Mouse (Mus musculus): Measurements from ENCODE around the gene Gpr107.

Gene Gpr107

DNA sequence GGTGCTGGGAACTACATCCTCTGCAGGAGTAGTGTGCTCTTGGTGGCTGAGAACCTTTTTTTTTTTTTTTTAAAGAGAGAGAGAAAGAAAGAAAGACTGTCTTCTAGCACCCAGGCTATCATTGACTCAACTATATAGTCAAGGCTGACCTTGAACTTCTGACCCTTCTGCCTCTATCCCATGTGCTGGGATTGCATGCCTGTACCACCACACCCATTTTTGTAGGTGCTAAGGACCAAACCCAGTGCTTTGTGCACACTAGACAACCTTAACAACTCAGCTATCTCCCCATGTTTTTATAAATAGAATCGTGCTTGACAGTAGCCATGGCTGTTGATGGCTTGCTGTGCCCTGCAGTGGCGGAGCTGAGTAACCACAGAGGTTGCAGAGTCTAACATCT, 47.9 kb downstream of the Gpr107 start:
- no peak for DNase-seq (ENCODE audit: low read depth)

DNA sequence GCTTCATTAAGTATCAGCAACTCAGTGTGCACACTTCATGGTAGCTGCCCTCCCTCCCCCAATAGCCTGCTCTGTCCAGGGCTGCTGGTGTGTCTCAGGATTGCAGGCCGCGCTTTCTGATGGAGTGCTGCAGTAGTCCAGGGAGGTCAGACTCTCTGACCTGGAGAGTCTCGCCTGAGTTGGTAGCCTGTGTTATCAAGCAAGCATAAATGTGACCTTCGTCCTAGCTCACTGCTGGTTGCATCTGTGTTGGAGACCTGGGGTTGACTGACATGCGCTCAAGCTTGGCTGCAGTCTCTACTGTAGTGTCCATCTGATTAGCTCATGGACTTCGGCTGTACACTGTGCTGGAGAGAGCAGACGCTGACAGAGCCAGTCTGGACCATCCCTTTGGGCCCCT, 49.7 kb downstream of the Gpr107 start:
- no peak for DNase-seq (ENCODE audit: low read depth)

DNA sequence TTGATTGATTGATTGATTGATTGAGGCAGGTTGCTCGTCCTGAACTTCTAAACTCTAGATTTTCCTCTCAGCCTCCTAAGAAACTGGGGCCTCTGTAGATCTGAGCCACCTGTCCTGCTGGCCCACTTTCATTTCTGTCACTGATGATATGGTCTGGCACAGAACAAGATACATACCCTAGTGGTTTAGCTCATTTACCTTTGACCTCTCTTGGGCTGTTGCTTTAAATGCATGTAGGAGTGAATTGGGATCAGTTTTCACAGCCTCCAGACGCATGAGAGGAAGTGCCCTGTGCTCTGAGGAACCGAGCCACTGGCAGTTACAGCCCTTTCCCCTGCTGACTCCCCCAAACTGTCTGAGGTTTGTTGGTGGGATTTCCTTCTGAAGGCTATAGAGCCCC, 50.2 kb downstream of the Gpr107 start:
- DNase-seq (ENCODE audit: low read depth), result no peak

DNA sequence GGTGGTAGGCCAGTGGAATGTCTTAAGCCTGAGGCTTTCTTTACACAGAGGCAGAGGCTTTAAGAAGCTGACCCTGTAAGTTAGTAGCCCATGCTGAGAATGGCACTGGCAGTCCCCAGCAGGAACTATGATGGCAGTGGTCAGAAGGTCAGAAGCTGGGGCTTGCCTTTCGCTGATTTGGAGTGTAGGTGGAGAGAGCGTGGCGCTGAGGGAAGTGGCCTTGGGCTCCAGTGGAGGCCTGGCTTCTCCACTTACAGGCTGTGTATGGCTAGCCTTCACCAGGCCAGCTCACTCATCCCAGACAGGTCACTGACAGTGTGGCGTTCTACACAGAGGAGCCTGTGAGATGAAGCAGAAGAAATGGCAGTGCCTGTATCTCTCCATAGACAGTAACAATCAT, 50.8 kb downstream of the Gpr107 start:
- no peak for DNase-seq (ENCODE audit: low read depth)

DNA sequence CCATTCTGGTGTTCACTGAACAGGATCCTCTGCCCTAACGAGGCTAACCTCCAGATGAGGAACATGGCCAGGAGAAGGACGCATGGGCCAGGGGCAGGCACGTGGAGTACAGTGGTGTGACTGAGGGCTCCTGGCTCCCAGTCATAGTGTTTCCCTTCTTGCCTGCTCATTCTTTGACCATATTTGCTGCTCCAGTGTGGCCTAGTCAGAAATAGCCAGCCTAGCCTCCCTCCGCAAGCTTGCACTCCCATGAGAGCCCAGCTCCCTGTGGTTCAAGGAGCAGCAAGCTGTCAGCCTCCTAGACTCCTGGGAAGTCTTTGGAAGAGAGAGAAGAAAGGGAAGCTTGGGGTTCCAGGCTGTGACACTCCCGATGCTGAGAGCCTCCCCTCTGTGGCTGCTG, 52.6 kb downstream of the Gpr107 start:
- no peak for DNase-seq (ENCODE audit: low read depth)

DNA sequence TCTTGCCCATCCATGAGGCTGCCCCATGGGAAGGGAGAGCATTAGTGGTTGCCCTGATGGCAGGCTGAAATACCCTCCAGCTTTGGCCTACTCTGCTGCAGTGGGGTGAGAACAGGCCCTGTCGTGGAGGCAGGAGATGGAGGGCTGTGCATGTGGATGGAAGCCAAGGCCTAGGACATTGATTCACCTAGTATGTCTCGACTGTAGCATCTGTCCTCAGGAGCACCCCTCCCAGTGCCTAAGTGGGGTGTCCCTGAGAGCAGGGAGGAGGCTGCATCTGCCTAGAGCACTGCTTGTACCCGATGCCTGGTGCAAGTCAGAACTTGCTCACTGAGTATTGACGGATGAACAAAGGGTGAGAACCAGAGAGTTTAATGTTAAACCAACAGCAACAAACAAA, 54.1 kb downstream of the Gpr107 start:
- no peak for DNase-seq (ENCODE audit: low read depth)

DNA sequence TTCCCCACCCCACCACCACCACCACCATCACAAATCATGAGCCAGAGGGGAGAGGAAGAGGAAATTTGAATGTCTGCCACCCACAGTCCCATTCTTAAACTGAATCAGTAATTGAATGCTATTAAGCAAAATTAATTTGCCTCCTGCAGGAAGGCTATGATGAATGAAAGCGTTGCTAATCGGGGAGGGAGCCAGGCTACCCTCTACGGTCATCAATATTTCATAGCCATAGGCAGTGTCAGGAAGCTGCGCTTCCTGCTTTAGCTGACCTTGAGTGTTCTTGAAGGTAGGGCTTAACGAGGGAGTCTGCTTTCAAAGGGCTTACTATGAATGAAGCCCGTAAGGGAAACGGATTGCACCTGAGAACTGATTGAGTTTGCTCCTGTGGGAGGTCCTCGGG, 54.8 kb downstream of the Gpr107 start:
- DNase-seq (ENCODE audit: low read depth), result no peak

DNA sequence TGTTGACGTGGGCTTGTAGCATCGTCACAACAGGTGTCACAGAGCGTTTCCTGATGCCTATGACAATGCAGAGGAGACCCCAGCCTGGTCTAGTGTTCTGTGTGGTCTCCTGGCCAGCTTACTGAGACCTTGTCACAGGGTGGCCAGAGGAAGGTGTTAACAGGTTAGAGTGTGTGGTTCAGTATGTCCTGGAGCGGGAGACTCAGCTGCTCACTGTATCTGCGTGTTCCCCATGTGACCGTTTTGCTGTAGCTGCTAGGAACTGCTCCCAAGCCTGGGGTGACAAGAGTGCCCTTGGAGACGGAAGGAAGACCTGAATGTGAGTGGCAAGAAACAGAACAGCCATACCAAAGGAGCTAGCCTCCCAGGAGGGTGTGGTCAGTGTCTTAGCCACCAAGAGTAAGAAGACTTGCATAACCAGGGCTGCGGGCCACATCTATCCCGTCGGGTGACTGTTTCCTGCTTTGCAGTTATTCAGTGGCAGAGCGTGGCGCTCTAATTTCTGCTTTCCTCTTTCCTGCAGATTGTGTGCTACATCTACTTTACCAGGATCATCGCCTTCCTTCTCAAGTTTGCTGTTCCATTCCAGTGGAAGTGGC, 56.5 kb downstream of the Gpr107 start:
- DNase-seq (ENCODE audit: low read depth), result no peak

DNA sequence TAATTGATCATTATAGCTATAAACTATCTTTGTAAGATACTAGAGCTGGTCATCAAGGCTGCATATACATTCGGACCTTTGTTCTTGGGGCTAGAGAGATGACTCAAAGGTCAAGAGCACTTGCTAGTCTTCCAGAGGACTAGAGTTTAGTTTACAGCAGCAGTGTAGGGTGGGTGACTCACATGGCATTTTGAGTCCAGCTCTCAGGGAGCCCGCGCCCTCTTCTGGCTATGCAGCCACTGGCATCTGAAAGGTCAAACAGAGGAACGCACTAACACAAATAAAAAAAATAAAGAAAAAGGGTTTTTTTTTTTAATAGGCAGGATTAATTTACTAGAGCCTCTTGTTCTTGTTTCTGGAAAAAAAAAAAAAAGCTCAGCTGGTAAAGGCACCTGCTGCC, 57.4 kb downstream of the Gpr107 start:
- no peak for DNase-seq (ENCODE audit: low read depth)

DNA sequence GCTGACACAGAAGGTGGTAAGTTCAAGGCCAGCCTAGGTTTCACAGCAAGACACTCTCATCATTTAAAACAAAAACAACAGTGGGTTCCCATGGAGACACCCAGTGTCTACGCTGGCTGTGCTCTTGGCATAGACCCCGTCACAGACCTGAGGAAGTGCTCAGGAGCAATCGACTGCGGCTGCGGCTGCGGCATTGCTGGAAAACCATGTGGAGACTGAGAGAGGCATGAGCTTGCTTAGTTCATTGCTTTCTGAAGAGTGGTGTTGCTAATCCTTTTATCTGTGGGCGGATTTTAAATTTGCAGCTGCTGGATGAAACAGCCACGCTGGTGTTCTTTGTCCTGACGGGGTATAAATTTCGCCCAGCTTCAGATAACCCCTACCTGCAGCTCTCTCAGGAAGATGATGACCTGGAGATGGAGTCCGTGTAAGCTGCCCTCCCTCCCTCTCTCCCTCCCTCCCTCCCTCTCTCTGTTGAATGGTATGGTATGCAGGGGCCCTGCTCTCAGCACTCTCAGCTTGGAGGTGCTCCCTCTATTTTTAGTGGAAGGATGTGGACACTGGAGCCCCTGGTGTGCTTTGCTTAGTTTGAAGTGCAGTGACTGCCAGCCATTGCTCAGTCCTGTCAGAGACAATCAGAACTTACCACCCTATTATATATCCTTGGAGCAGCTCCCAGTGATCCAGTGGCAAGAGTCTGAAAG, 58.2 kb downstream of the Gpr107 start:
- DNase-seq (ENCODE audit: low read depth), result no peak

DNA sequence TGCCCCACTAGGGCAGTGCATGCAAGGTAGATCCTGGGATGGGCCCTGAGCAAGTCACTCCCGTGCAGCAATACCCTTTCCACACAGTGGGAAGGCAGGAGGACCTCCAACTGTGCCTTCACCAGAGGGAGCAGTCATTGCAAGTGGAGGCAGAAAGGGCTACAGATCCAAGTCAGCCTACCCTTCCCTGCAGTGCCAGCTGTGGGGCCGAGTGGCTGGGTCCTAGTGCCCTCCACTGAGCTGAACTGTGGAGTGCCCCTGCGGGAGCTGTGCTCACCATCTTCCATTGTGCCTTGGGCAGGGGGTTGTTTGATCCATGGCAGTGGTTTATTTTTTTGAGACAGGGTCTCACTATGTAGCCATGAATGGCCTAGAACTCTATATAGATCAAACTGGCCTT, 59.1 kb downstream of the Gpr107 start:
- DNase-seq (ENCODE audit: low read depth), result no peak

DNA sequence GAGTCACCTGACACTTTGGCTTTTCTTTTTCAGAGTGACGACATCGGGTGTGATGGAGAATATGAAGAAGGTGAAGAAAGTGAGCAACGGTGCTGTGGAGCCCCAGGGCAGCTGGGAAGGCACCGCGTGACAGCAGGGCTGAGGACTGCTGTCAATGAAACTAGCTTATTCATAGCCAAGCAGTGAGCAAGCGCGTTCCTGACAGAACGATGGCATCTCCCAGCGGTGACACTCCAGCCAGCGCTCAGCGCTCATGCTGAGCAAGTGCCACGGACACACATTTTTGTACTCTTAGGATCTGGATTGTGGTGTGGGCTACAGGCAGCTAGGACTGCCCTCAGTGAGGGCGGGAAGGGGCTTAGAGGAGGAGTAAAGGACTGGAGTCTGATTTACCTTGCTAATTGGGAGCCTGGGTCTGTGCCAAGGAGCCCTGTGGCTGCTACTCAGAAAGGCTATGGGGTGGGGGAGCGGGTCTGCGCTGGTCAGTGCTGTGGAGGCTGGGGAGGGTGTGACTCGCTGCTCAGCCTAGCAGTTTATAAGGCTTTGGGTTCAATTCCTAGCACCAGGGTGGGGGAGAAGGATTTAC, 62.2 kb downstream of the Gpr107 start:
- no peak for DNase-seq (ENCODE audit: low read depth)

DNA sequence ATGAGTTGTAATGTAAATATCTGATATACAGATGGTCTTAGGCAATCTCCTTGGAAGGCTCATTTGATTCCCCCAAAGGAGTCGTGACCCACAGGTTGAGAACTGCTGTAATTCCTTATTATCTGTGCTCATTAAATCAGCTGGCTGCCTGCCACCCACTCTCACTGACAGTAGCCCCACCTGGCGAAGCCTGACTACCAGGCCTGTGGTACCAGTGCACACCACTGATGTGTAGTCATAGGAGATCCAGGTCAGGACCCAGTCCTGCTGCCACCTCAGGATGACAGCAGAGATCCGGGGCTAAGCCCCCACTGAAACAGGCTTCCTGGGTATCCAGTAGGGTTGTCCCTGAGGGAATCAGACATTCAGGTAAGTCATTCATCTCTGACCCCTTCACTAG, 66.5 kb downstream of the Gpr107 start:
- no peak for DNase-seq (ENCODE audit: low read depth)

DNA sequence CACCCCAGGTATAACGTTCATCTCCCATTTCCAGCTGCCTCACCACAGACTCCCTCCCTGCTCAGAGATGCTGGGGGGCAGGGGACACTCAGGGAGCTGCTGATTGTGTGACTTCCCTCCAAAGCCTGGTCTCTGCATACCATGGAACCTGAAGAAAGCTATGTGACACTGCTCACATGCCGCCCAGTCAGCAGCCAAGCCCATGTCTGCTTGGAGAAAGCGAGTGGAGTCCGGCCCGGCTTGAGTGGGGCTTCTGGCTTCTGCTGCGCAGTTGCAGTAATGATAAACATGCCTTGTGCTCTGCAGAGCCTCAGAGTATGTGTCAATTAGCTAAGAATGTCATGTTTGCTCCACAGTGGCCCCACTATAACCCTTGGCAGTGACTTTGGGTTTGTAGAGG, 67.4 kb downstream of the Gpr107 start:
- DNase-seq (ENCODE audit: low read depth), result no peak

DNA sequence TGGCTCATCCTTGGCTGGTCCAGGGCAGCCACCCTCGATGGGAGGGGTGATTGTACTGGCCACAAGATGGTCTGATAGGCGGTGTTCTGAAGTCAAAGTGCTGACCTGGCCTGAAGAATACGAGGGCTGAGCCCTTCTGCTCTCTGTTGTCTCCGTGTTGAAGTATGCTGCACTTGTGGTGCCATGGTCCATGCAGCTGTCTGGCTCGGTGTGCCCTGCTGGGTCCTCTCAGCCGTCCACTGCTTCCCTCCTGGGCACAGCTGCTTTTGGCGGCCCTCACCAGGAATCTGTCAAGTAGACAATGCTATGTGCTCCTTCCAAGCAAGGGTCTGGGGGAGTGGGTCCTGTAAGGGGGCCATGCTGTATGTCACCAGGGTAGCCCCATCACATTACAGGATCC, 68.7 kb downstream of the Gpr107 start:
- no peak for DNase-seq (ENCODE audit: low read depth)

DNA sequence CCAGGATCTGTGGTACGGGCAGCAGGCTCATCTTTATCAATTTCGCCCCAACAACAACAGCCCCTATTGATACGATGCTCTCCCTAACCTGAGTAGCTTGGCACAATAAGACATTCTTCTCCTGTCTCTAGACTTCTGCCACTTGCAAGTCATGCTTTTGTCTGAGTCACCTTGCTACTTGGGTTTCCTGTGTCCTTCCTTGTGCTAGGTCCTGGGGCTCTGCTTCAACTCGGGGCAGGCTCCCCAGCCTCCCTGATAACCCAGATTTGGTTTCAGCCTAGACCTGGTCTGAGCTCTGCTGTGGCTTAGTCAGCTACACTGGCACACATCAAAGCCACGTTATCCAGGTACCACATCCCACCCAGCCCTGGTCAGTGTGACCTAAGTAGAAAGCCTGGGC, 69.5 kb downstream of the Gpr107 start:
- no peak for DNase-seq (ENCODE audit: low read depth)

DNA sequence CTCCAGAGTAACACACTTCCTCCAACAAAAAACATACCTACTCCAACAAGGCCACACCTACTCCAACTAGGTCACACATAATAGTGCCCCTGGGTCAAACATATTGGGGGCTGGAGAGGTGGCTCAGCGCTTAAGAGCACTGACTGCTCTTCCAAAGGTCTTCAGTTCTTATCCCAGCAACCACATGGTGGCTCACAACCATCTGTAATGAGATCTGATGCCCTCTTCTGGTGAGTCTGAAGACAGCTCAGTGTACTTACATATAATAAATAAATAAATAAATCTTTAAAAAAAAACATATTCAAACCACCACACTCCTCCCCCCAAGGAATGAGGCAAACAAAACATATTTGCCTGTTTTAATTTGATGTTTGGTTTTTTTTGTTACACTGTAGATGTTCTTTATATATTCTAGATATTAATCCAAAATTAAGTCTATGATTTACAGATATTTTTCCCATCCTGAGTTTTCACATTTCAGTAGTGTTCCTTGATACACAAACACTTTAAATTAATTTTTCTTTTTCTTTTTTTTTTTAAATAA, 76.7 kb downstream of the Gpr107 start:
- no peak for DNase-seq (ENCODE audit: low read depth)

DNA sequence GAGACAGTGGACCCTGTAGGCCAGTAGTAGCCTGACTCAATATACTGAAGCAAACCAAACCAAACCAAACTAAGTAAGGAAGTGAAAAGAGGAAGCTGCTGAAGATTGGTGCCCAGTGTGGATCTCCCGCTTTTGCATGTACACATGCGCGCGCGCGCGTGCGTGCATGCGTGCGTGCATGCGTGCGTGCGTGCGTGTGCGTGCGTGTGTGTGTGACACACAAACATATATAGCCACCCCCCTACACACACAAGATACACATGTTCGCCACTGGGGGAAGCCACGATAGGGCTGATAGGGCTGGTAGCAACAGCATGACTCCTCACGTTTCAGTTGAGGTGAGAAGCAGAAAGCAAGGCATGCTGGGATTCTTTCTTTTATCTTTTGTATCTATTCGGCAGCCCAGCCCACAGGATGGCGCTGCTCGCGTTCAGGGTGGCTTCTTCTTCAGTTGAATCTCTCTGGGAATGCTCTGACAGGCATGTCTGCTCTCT, 87.1 kb downstream of the Gpr107 start:
- peak; percentile 48 for DNase-seq (ENCODE audit: low read depth)

DNA sequence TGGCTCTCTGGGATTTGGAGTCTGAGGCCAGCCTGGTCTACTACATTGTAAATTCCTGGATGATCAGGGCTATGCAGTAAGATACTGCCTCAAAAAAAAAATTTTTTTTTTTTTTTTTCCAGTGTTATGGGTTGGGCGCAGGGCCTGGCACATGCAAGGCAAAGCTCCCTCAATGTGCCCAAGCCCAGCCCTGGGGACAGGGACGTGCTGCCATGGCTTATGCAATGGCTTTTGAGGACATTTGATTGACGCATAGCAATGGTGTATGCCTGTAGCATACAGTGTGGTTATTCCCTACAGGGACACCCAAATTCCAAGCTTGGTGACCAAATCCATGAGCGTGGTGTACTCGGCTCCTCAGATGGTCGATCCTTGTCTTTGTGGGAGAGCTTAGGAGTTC, 87.7 kb downstream of the Gpr107 start:
- DNase-seq (ENCODE audit: low read depth), result no peak

DNA sequence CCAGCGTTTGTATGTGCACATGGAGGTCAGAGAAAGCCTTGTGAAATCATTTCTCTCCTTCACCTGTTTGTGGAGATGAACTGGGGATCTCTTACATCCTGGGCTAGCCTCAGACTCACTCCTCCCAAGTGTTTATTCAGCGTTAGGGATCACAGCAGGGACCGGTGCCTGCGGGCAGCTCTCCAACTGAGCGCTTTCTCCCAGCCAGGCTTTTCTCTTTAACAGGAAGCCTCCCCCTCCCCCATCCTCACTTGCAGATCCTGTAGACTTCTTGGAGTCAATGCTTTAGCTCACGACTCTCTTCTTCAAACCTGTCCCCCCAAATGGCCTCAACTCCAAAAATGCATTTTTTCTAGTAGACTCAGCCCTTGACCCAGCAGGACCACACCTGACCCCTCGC, 89.5 kb downstream of the Gpr107 start:
- DNase-seq (ENCODE audit: low read depth), result no peak

DNA sequence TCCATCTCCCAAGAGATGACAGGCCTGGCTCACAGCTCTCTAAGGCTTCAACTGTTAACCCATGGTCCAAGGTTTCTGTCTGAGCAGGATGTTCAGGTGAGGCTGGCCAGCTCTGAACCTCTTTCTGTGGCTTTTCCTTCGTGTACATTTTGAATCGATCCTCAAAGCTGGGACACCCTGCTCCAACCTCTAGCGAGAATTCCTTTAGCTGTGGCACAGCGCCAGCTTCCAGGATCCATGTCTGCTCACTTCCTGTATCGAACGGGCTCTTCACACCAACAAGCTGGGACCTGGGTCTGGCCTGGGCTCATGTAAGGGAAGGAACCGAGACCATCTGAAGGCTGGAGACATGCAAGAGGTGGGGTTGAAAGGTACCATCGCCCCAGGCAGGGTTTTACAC, 92.1 kb downstream of the Gpr107 start:
- no peak for DNase-seq (ENCODE audit: low read depth)

DNA sequence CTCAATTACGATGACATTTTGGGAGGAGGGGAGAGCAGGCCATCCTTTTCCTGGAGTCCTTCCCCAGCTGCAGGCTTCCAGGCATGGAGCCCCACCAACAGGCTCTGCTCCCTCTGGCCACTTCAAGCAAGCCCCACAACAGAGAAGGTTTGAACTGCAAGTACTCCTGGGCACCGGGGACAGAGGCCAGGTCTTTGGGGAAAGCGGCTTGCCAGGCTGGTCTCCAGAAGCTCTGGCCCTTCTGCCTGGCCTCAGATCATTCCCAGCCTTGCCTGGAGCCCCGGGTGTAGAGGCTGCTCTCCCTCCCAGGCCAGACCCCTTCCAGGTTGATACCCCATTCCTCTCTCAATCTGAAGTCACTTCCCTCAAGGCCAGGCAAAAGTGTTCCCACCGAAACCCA, 92.9 kb downstream of the Gpr107 start:
- DNase-seq (ENCODE audit: low read depth), result no peak

DNA sequence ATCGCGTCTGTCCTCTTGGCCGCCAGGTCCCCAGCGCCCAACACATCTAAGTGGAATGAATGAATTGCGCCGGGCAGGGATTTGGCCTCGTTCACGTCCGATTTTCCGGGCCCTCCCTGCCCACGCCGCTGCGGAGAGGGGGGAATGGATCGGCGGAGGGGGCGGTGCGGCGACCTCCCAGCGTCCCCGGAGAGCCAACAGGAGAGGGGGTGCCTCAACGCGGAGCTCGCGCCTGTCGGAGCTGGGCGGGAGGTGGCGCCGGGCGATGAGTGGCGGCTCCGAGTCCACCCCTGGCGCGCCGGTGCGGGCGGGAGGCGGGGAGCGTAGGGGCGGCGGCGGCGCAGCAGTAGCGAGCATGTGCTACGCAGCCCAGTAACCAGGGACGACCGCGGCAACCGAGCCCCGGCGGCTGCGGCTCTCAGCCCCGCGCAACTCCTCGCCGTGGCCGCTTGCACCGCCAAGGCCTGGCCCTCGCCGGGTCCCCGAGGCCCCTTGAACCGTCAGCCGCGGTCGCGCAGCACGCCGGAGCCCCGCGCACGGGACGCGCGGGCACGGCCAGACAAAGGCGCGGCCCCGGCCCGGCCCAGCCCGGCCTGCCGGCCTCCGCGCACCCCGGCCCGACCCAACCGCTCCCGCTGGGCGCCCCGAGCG, 93.5 kb downstream of the Gpr107 start, which contains the start of gene Ncs1:
TSS of gene Ncs1 (plus strand) at position 333 of the 651 bp plus-strand sequence.
- DNase-seq (ENCODE audit: low read depth), result no peak
